Mouse (Mus musculus): Measurements from ENCODE around the gene Zc2hc1c. TPM values are rescaled to one million over a fixed set of nuclear protein-coding genes. Genes with fewer than 3 reads are reported as not detected.
A peak's percentile ranks its signal among the peaks of the same experiment; 100 is the strongest.
"Not testable (repeated sequence)": the region's sequence is repeated elsewhere in the genome, so short reads cannot be mapped to it uniquely, and the experiment has no call there.

Gene Zc2hc1c
- total RNA-seq, 2 experiments from 2014 or later: 0.89 TPM

DNA sequence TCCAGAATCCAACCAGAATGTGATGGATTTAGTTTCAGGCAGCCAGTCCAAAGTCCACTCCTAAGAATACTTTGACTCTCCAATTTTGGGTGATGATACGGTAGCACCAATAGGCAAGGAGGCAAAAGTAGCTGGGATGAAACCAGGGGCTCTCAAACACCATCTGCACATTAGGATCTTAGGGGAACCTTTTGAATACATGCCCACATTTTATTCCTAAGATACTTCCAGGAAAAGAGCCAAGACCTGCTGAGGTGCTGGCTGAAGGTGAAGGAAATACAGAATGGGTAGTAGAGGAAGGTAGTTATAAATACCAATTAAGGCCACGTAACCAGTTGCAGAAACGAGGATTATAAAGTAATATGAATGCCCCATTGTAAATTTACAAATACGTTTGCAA lies 6.6 kb upstream of the Zc2hc1c start:
- DNase-seq (ENCODE audit: extremely low spot score in 1 of 2, low spot score in 1 of 2): not testable (repeated sequence)

DNA sequence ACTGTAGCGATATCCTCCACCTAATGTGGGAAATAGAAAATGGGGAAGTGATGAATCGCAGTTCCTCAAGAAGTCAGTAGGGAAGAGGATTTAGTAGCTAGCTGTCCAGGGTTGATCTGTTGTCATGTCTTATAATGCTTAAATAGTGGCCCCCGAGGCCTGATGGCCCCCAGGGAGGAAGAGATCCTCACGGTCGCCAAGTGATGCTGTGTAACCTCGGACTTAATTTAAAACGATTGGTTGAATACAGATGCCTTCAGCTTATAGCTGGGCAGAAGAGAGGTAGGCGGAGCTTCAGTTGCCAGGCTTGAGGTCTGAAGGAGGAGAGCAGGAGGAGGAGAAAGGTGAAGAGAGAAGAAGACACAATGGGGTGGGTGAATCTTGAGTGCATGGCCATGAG lies 4.1 kb upstream of the Zc2hc1c start:
- DNase-seq (ENCODE audit: extremely low spot score in 1 of 2, low spot score in 1 of 2): no peak

DNA sequence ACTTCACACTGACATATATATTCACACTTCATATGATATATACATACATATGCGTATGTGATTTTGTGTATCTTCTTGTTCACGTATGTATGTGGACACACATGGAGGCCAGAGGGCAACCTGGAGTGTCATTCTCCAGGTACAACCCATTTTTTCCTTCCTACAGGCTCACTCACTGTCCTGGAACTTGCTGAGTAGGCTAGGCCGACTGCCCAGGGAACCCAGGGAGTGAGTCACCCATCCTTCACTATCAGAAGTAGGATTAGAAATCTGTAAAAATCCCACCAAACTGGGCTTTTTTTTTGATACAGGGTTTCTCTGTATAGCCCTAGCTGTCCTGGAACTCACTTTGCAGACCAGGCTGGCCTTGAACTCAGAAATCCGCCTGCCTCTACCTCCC lies 3.4 kb upstream of the Zc2hc1c start:
- no peak for DNase-seq (ENCODE audit: extremely low spot score in 1 of 2, low spot score in 1 of 2)

DNA sequence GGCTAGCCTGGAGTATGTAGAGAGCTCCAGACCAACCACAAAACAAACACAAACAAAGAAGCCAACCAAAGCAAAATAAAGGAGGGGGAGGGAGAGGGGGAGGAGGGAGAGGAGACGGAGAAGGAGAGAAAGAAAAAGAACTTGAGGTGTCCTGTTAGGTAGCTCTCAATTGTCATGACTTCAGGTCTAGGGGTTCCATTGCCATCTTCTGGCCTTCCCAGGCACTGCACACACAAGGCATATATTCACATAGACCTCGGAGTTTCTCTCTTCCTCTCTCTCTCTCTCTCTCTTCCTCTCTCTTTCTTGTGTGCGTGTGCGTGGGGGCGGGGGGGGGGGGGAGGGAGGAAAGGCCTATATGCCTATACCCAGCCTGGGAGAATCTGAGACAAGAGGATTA lies 1.4 kb upstream of the Zc2hc1c start:
- no peak for DNase-seq (ENCODE audit: extremely low spot score in 1 of 2, low spot score in 1 of 2)

- DNase-seq (ENCODE audit: extremely low spot score in 1 of 2, low spot score in 1 of 2): no peak
These were observed 444 bp upstream of the Zc2hc1c start, which contains the start of gene Acyp1 for GRCm38 (mm10) chr12:85287809-85288485. Acyp1 (minus strand) TSS chr12:85288438.

DNA sequence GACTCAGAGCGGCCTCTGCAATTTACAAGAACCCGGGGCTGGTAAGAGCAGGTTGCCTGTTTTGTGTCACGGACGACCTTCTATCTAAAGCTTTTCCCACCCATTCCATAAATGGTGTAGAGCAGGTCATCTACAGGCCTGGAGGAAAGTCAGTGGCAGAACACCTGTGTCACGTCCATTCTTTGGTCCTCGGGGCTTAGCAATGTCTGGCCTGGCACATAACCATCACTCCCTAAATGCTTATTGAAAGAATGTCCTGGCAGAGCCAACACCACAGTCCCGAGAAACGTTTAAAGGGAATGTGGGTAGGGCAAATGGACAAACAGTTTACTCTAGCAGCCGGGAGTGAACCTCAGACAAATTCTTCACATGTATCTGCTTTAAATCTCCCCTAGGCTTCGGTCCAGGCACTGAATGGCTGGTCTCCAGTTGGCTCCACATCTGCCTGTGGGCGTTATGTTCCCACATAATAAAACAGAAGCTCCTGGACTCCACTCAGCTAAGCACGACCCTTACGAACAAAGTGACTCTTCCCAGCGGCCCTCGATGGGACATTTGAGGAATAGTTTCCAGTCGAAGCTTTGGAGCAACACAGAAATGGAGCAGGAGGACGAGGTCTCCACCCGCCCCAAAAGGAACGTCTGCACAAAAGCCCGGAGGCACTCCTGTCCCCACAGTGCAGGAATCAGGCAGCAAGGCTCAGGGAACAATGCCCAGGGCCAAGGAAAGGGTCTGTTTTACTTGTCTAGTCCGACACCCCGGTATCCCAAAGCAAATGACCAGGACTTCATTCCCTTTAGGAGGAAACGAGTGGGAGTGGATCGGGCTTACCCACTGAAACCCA lies 988 bp downstream of the Zc2hc1c start:
- DNase-seq (ENCODE audit: extremely low spot score in 1 of 2, low spot score in 1 of 2): no peak

DNA sequence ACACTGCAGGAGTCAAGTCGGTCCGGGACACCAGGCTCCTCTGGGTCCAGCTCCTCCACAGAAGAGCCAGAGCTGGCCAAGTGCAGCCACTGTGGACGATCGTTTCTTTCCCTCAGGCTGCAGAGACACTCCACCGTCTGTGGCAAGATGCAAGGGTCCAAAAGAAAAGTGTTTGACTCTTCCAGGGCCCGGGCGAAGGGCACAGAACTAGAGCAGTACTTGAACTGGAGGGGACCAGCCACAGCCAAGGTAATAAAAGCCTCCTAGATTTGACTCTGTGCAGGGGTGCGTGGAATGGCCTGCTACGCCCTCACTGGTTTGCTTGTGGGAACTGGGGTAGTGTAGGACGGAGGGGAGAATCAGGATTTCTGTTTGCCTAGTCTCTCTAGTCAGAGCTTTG lies 2.2 kb downstream of the Zc2hc1c start:
- no peak for DNase-seq (ENCODE audit: extremely low spot score in 1 of 2, low spot score in 1 of 2)

DNA sequence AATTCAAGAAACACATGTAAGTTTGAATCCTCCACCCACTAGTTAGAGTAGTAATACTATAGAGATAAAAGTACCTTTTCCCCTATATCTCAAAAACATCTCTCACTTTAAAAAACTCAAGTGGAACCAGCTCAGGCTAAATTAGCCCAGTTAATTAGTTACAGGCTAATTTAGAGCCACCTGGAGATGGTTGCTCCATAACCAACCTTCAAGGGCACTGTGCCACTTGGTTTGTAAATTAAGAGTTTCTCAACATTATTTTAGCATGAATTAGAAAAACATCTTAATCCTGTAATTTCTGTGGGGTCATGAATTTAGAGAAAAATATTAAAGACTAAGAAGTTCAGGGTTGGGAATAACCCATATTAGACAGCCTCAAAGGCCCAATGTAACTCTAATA lies 3.1 kb downstream of the Zc2hc1c start:
- DNase-seq (ENCODE audit: extremely low spot score in 1 of 2, low spot score in 1 of 2): no peak

GRCm38 (mm10) chr12:85292288-85292687 lies 3.9 kb downstream of the Zc2hc1c start:
- no peak for DNase-seq (ENCODE audit: extremely low spot score in 1 of 2, low spot score in 1 of 2)

- no peak for DNase-seq (ENCODE audit: extremely low spot score in 1 of 2, low spot score in 1 of 2)
These were observed 4.5 kb downstream of the Zc2hc1c start for GRCm38 (mm10) chr12:85292906-85293305.

DNA sequence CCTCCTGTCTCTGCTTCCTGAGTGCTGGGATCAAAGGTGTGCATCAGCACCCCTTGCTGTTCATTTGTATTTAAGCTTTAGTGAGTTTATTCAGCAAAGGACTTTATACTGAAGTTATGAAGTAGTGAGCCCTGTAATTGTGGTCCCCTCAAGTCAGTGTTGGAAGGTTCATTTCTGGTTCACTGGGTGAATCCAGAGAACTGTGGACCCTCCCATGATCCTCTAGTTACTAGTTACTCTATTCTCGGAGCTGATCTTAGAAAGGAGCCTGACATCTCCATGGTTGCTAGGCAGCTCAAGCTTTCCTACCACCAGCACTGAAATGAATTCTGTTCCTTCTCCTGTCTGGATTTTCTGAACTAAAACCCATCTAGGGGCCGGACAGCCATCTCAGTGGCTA lies 7.1 kb downstream of the Zc2hc1c start:
- no peak for DNase-seq (ENCODE audit: extremely low spot score in 1 of 2, low spot score in 1 of 2)

DNA sequence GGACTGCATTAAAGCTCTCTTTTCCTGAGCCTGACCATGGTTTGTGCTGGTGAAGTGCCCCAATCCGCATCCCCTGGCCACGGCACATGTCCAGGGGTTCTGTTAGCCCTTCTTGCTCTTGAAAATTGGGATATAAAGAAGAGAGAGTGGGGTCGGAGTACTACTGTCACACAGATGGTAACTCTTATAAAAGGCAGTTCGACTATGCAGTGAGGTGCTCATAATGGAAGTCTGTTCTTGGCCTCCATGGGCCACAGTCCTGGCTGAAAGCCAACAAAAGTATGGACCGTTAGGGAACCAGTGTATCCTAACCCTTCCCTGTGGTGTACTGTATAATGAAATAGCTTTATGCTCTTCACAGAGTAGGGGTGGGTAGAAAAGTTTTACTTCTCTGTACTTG lies 8.5 kb downstream of the Zc2hc1c start:
- no peak for DNase-seq (ENCODE audit: extremely low spot score in 1 of 2, low spot score in 1 of 2)

DNA sequence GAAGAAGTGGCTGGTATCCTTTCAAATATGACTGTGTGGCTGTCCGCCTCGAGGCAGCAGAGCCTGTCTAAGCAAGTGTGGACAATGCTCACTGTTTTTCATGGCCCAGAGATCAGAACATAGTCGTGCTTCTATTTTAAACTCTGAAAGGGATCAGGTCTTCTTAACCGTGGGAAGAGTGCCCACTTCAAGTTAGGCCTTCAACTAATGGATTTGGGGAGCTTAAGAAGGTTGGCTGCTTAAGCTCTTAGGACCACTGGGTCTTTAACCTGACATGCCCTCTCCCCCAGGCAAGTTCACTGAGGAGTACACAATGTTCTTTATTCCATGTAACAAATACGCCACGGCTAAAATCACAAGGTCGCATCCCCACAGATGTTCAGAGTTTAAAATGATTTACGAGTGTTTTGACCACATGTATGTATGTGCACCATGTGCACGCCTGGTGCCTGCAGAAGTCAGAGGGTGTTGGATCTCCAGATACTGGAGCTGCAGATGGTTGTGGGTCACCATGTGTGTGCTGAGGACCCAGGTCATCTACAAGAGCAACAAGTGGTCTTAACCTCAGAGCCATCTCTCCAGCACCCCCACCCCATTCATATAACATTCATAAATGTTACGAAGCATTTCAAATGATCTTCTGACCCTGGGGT lies 9.1 kb downstream of the Zc2hc1c start:
- DNase-seq (ENCODE audit: extremely low spot score in 1 of 2, low spot score in 1 of 2): no peak

GRCm38 (mm10) chr12:85298127-85298834 lies 9.9 kb downstream of the Zc2hc1c start:
- DNase-seq (ENCODE audit: extremely low spot score in 1 of 2, low spot score in 1 of 2): no peak

- no peak for DNase-seq (ENCODE audit: extremely low spot score in 1 of 2, low spot score in 1 of 2)
These were observed 10.4 kb downstream of the Zc2hc1c start for GRCm38 (mm10) chr12:85298835-85299180.

GRCm38 (mm10) chr12:85303256-85303655 lies 14.9 kb downstream of the Zc2hc1c start:
- no peak for DNase-seq (ENCODE audit: extremely low spot score in 1 of 2, low spot score in 1 of 2)

DNA sequence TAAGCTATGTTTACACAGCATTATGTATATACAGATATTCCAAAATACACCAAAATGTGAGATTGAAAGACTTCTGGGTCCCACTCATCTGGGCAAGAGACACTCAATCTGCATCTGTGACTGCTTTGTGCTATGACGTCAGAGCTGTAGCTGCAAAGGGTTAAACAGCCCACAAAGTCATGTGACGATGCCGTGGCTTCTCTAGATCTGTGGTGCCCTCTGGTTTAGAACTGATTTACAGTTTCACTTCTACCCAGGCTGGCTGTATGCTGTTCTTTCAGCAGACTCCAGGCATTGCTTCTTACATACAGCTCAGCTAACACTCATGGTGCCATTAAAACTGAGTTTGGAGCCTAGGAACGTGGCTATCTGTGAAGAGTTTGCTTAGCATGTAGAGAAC lies 16.3 kb downstream of the Zc2hc1c start:
- no peak for DNase-seq (ENCODE audit: extremely low spot score in 1 of 2, low spot score in 1 of 2)

DNA sequence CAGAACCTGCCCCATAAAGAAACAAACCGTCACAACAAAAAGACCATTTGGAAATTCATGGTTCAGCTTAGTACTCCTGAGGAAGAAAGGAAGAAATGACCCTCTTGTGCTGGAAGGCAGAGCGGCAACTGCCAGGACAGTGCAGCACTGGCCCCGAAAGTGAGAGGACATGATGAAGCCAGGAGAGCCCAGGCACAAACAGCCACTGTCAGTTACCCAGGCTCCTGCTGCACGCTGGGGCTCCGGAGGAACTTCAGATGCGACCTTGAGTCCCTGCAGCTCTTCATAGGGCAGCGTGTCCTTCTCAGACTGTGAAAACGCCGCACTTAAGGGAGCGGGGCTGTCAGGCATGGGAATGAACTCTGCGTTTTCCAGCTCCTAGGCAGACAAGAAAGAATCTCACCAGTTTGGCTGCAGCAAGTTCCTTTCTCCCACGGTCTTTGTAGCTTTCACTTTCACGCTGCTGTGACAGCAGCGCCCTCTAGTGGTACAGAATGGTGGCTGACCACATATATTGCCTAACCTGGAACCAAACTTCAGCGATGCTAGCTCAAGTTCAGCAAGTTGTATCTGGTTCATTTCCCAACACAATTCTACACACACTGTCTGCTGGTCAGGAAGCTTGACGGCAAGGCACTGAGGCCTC lies 17.0 kb downstream of the Zc2hc1c start:
- peak; percentile 73 to 90 for DNase-seq (ENCODE audit: extremely low spot score in 1 of 2, low spot score in 1 of 2)

GRCm38 (mm10) chr12:85308651-85309050 lies 20.3 kb downstream of the Zc2hc1c start:
- DNase-seq (ENCODE audit: extremely low spot score in 1 of 2, low spot score in 1 of 2): no peak

- DNase-seq (ENCODE audit: extremely low spot score in 1 of 2, low spot score in 1 of 2): no peak
These were observed 41.8 kb downstream of the Zc2hc1c start for GRCm38 (mm10) chr12:85330153-85330552.

Data from layer of hippocampus, postnatal 25 days (tissue).